Mouse (Mus musculus) stomach, postnatal 0 days (tissue): ENCODE measurements at regions not wholly inside any gene's neighbourhood (a gene's known extent, or its start where the extent isn't known, plus 50 kb on each side); places are given as distances from the start of the nearest gene placed in this dataset.

Experiments
- CTCF ChIP-seq: IDR thresholded peaks from 2 replicates; pipeline ENCODE4 v1.5.1; 2016; ENCODE audit warnings: antibody characterized with exemption, low read depth, mild to moderate bottlenecking, moderate library complexity
- EP300 ChIP-seq: optimal IDR thresholded peaks from 2 replicates; pipeline ENCODE3; 2016; ENCODE audit warnings: antibody characterized with exemption

- no peak for TF ChIP-seq CTCF
- no peak for TF ChIP-seq EP300
Observed at GRCm38 (mm10) chr15:97534878-97535277, 170.7 kb downstream of the Rpap3 start.
